Mouse (Mus musculus): ENCODE data around the gene Acsbg1.

- no peak for TF ChIP-seq CTCF (IDR thresholded peaks at IDR 0.05; ENCODE audit: low read depth)
- no peak for TF ChIP-seq EP300 (optimal IDR thresholded peaks at IDR 0.05)
Measured at GRCm38 (mm10) chr9:54612781-54613191, 48.9 kb downstream of the Acsbg1 start.

Data from stomach, postnatal 0 days (tissue).